Mouse (Mus musculus): ENCODE results near the gene Mapk1. TPM values are rescaled to one million over a fixed set of nuclear protein-coding genes. Genes with fewer than 3 reads are reported as not detected.

Gene Mapk1
- polyA plus RNA-seq, 1 experiment from 2014 or later = 167 TPM

DNA sequence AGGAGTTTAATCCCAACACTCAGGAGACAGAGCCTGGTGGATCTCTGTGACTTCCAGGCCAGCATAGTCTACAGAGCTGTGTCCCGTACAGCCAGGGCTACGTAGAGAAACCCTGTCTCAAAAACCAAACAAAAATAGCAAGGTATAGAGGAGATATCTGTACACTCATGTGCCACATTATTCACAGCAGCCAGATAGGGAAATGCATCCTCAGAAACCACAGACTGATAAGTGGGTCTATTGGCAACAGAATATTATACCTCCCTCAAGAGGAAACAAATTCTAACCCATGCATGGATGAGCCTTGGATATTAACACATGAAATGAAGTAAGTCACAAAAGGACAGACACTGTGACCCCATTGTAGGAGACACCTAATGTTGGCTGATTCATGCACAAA is 84.4 kb downstream of the Mapk1 start:
- no peaks in the 10 kb centered on the region for H3K27me3 ChIP-seq

DNA sequence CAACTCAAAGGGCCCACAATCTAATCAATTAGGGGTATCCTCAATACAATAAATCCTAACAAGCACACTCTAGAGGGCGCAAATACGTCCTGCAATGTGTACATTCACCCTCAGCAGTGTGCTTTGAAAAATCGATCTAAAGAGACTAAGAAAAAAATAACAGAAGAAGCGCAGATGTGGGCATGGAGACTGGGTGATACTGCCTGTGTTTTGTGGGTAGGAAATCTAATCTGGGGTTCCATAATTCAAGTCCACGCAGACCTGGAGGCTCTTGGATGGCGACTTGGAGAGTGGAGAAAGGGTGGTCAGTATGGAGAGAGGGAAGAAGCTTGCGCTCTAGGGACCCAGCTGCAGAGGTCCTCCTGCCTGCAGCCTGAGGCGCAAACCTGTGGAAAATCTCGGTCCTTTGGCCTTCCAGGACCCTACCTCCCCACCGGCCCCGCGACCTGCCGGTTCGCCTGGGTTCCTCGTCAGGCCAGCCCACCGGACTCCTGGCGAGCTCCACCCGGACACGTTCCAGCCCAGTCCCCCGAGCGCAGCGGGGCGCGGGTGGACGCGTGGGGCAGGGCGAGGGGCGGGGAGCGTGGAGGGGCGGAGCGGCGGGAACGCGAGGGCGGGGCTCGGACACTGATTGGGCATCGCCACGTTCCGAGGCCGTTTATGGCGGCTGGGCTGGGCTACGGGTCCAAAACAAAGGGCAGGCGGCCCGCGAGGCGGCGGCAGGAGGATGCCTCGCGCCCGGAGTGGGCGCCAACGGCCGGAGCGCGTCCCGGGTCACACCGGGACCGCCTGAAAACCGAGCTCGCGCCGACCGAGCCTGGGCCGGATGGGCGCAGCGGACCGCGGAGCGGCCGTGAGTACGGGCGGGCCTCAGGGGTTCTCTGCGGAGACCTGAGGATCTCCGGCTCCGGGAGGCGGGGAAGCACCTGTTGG is 86.6 kb downstream of the Mapk1 start, which contains the start of gene Ypel1:
Gene Ypel1, plus strand, starts transcription at position 186 of the 933 bp plus-strand sequence.
- peak within 1 kb of the TSS; percentile 91 for H3K9ac ChIP-seq (replicated peaks)
- H3K27ac ChIP-seq (replicated peaks) = peak within 1 kb of the TSS; percentile 87
- under 1% methylated on average over 69 of the region's 76 CpGs for WGBS
- peak; percentile 96 for ATAC-seq (ENCODE audit: low FRiP score, low read depth)
- peaks cover 27% of the 10 kb centered on the region for H3K36me3 ChIP-seq
- no peaks in the 10 kb centered on the region for H3K9me3 ChIP-seq
- no peaks in the 10 kb centered on the region for H3K27me3 ChIP-seq
- H3K4me2 ChIP-seq (replicated peaks) = peak within 1 kb of the TSS; percentile 67
- peak within 1 kb of the TSS; percentile 77 for H3K4me3 ChIP-seq
- H3K4me1 ChIP-seq = peaks cover 12% of the 10 kb centered on the region

More for the DNA sequence above, 84.4 kb downstream of the Mapk1 start:
- Histone ChIP-seq H3K9me3 (no peaks in the 10 kb centered on the region), H3K4me3 (no peak overlapping the region), H3K4me2 (replicated peaks) (no peak overlapping the region), H3K36me3 (peaks cover 6% of the 10 kb centered on the region; the same call in 1 of the 2 replicates), H3K4me1 (peaks cover 12% of the 10 kb centered on the region), H3K27ac (replicated peaks) (no peak overlapping the region), H3K9ac (replicated peaks) (no peak overlapping the region)
- 85% methylated on average over 2 of the region's 2 CpGs for WGBS
- ATAC-seq (ENCODE audit: low FRiP score, low read depth) = no peak

DNA sequence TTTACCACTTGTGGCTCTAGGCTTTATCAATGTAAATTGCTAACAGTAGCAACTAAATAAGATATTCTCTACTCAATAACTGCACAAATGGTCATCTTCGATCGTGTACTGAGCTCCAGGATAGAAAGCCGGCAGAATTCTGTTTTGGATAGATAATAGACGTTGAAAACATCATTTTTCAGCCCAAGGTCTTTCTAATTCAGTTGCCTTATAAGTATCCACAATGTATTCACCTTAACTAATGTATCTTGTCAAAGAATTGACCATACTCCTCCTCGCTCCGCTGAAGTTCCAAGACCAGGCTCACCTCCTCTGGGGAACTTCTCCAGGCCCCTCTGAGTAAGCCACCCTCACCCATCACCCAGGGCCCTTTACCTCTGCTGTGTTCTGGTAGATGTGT is 87.5 kb downstream of the Mapk1 start:
- no peak for ATAC-seq (ENCODE audit: low FRiP score, low read depth)
- peak overlapping the region; percentile 91 for H3K9ac ChIP-seq (replicated peaks)
- 50% methylated on average over 6 of the region's 6 CpGs for WGBS
- H3K4me1 ChIP-seq = peaks cover 12% of the 10 kb centered on the region
- H3K27ac ChIP-seq (replicated peaks) = no peak overlapping the region
- H3K27me3 ChIP-seq = no peaks in the 10 kb centered on the region
- H3K4me2 ChIP-seq (replicated peaks) = peak overlapping the region; percentile 67
- H3K36me3 ChIP-seq = peaks cover 36% of the 10 kb centered on the region
- no peaks in the 10 kb centered on the region for H3K9me3 ChIP-seq
- H3K4me3 ChIP-seq = peak overlapping the region; percentile 77

DNA sequence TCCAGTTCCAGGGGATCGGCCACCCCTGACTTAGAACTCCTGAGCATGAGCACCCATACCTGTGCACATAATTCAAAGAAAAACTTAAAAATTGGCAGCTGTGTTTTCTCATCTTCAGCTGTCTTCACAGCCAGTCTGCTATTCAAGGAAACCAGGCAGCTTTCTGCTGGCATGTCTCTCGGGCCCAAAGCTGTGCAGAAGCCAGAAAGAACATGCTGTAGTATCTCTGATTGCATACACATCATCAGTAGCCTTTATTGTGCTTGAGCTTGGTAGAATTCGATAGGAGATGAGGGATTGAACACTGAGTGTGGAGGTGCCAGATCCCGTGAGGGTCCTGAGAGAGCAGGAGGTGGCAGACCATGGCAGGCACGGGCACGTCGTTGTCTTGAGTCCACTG is 89.8 kb downstream of the Mapk1 start:
- no peaks in the 10 kb centered on the region for H3K9me3 ChIP-seq
- peaks cover 54% of the 10 kb centered on the region for H3K36me3 ChIP-seq
- H3K9ac ChIP-seq (replicated peaks) = no peak overlapping the region
- H3K4me3 ChIP-seq = no peak overlapping the region
- no peak overlapping the region for H3K4me2 ChIP-seq (replicated peaks)
- 94% methylated on average over 7 of the region's 7 CpGs for WGBS
- peaks cover 12% of the 10 kb centered on the region for H3K4me1 ChIP-seq
- no peak for ATAC-seq (ENCODE audit: low FRiP score, low read depth)
- H3K27me3 ChIP-seq = no peaks in the 10 kb centered on the region
- no peak overlapping the region for H3K27ac ChIP-seq (replicated peaks)

DNA sequence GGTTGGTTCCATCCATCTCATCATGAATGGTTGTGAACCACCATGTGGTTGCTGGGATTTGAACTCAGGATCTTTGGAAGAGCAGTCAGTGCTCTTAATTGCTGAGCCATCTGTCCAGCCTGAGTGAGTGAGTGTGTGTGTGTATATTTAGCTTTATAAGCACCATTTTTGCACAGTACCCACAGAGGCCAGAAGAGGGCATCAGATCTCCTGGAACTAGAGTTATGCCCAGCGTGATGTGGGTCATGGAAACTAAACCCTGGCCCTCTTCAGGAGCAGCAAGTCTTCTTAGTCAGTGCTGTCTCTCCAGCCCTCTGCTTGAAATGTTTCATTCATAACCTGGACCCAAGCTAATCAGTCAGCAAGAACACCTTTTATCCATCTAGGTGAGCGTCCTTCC is 93.1 kb downstream of the Mapk1 start:
- WGBS = 96% methylated on average over 2 of the region's 2 CpGs
- H3K4me2 ChIP-seq (replicated peaks) = no peak overlapping the region
- no peak overlapping the region for H3K27ac ChIP-seq (replicated peaks)
- H3K4me3 ChIP-seq = no peak overlapping the region
- H3K9me3 ChIP-seq = no peaks in the 10 kb centered on the region
- H3K4me1 ChIP-seq = peaks cover 5% of the 10 kb centered on the region
- no peaks in the 10 kb centered on the region for H3K27me3 ChIP-seq
- H3K9ac ChIP-seq (replicated peaks) = no peak overlapping the region
- no peak for ATAC-seq (ENCODE audit: low FRiP score, low read depth)
- peaks cover 76% of the 10 kb centered on the region for H3K36me3 ChIP-seq

DNA sequence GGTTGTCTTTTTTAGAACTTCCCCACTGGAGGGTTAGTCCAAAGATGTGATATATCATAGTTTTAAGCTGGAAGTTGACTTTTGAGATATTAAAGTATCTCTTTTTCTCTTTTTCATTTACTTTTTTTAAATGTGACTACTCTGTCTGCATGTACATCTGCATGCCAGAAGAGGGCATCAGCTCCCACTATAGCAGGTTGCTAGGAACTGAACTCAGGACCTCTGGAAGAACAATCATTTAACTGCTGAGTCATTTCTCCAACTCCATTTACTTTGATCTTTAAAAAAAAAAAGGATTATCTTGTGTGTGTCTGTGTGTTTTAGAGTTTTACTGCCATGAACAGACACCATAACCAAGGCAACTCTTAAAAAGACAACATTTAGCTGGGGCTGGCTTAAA is 93.7 kb downstream of the Mapk1 start:
- no peak overlapping the region for H3K4me2 ChIP-seq (replicated peaks)
- H3K36me3 ChIP-seq = peaks cover 81% of the 10 kb centered on the region
- no peaks in the 10 kb centered on the region for H3K27me3 ChIP-seq
- H3K27ac ChIP-seq (replicated peaks) = no peak overlapping the region
- H3K4me3 ChIP-seq = no peak overlapping the region
- 0 out of 2 replicates have a peak, but pooled peaks cover 1% of the 10 kb centered on the region for H3K4me1 ChIP-seq
- H3K9ac ChIP-seq (replicated peaks) = no peak overlapping the region
- H3K9me3 ChIP-seq = no peaks in the 10 kb centered on the region
- ATAC-seq (ENCODE audit: low FRiP score, low read depth) = no peak

- WGBS = 90% methylated on average over 7 of the region's 7 CpGs
- no peaks in the 10 kb centered on the region for H3K4me1 ChIP-seq
- no peak overlapping the region for H3K27ac ChIP-seq (replicated peaks)
- no peaks in the 10 kb centered on the region for H3K9me3 ChIP-seq
- ATAC-seq (ENCODE audit: low FRiP score, low read depth) = no peak
- peaks cover 83% of the 10 kb centered on the region for H3K36me3 ChIP-seq
- H3K9ac ChIP-seq (replicated peaks) = no peak overlapping the region
- no peak overlapping the region for H3K4me3 ChIP-seq
- H3K4me2 ChIP-seq (replicated peaks) = no peak overlapping the region
- H3K27me3 ChIP-seq = no peaks in the 10 kb centered on the region
Measured at GRCm38 (mm10) chr16:17078101-17078500, 94.9 kb downstream of the Mapk1 start.

DNA sequence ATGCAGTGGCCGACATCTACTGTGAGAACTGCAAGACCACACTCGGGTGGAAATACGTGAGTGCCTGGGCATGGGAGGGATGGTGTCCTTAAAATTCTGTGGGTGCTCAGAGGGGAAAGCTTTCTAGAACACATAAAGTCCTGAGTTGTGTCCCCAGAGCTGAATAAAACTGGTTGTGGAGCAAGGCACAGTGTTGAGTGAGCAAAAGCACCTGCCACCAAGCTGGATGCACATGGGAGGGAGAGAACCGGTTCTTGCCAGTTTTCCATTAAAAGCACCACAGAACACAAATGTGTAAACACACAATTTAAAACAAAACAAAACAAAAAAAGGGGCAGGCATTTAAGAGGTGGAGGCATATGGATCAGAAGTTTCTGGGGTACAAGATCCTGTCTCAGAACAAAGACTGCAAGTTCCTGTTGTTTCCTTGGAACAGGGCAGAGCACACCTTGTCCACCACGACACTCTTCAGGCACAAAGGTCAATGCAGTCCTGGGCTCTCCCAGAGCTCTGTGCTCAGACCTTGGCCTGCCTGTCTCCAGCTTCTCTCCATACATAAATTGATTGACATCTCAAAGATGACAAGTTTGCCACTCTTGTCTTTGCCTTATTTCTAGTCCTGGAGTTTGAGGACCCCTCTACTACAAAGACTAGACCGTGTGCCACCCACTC is 99.1 kb downstream of the Mapk1 start:
- WGBS = 88% methylated on average over 6 of the region's 6 CpGs
- H3K27me3 ChIP-seq = no peaks in the 10 kb centered on the region
- H3K4me1 ChIP-seq = no peaks in the 10 kb centered on the region
- no peak overlapping the region for H3K4me3 ChIP-seq
- H3K36me3 ChIP-seq = peaks cover 88% of the 10 kb centered on the region
- H3K4me2 ChIP-seq (replicated peaks) = no peak overlapping the region
- no peaks in the 10 kb centered on the region for H3K9me3 ChIP-seq
- H3K9ac ChIP-seq (replicated peaks) = no peak overlapping the region
- no peak for ATAC-seq (ENCODE audit: low FRiP score, low read depth)
- no peak overlapping the region for H3K27ac ChIP-seq (replicated peaks)

DNA sequence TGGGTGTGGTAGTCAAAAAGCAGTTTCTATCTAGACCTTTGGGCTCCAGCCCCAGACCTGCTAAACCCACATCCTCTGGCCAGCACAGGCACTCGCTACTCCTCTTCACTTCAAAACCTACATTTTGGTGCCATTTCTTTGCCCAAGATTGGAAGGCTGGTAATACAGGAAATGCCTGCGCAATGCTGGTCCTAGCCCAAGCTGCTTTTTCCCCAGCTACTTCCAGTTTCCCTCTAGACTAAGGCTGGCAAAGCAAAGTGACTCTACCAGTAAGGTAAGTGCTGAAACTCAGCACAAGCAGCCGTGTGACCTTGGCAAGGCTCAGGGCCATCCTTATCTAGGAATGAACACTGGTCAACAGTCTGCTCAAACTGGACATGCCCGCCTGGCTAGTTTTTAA is 102.5 kb downstream of the Mapk1 start:
- Histone ChIP-seq H3K9me3 (no peaks in the 10 kb centered on the region), H3K27me3 (no peaks in the 10 kb centered on the region), H3K4me1 (no peaks in the 10 kb centered on the region), H3K4me3 (no peak overlapping the region), H3K4me2 (replicated peaks) (no peak overlapping the region), H3K9ac (replicated peaks) (no peak overlapping the region), H3K27ac (replicated peaks) (no peak overlapping the region), H3K36me3 (peaks cover 100% of the 10 kb centered on the region)
- 96% methylated on average over 4 of the region's 4 CpGs for whole genome bisulfite sequencing
- ATAC-seq (ENCODE audit: low FRiP score, low read depth) = no peak

GRCm38 (mm10) chr16:17086241-17086640 is 103.1 kb downstream of the Mapk1 start:
- no peaks in the 10 kb centered on the region for H3K9me3 ChIP-seq
- no peak overlapping the region for H3K4me2 ChIP-seq (replicated peaks)
- H3K27ac ChIP-seq (replicated peaks) = no peak overlapping the region
- no peak overlapping the region for H3K9ac ChIP-seq (replicated peaks)
- 89% methylated on average over 3 of the region's 3 CpGs for WGBS
- H3K4me1 ChIP-seq = no peaks in the 10 kb centered on the region
- no peaks in the 10 kb centered on the region for H3K27me3 ChIP-seq
- H3K4me3 ChIP-seq = no peak overlapping the region
- ATAC-seq (ENCODE audit: low FRiP score, low read depth) = no peak
- peaks cover 100% of the 10 kb centered on the region for H3K36me3 ChIP-seq

DNA sequence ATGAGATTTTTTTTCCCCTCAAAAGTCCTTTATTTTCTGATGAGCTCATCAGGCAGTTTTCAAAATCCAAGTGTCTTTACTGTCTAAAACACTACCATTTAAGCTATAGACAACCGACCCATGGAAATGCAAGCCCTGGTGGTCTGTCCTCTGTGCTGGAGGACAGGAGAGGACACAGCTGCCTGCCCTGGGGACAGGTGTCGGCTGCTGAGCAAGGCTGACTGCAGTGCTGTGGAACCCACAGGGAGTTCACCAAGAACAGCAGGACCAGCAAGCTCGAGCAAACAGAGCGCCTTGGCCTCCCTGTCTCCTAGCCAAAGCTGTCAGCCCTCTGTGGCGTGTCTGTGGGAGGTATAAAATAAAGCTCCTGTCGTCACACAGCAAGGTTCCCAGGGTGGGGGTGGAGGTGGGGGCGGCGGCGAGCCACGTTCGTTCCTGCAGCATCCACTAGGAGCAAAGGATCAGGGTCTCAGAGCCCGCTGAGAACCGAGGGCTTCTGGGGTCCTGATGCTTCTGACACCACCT is 103.5 kb downstream of the Mapk1 start:
- no peaks in the 10 kb centered on the region for H3K4me1 ChIP-seq
- H3K27ac ChIP-seq (replicated peaks) = no peak overlapping the region
- no peak for ATAC-seq (ENCODE audit: low FRiP score, low read depth)
- H3K27me3 ChIP-seq = no peaks in the 10 kb centered on the region
- no peak overlapping the region for H3K4me2 ChIP-seq (replicated peaks)
- H3K9ac ChIP-seq (replicated peaks) = no peak overlapping the region
- H3K9me3 ChIP-seq = no peaks in the 10 kb centered on the region
- WGBS = 76% methylated on average over 13 of the region's 13 CpGs
- no peak overlapping the region for H3K4me3 ChIP-seq
- peaks cover 100% of the 10 kb centered on the region for H3K36me3 ChIP-seq

DNA sequence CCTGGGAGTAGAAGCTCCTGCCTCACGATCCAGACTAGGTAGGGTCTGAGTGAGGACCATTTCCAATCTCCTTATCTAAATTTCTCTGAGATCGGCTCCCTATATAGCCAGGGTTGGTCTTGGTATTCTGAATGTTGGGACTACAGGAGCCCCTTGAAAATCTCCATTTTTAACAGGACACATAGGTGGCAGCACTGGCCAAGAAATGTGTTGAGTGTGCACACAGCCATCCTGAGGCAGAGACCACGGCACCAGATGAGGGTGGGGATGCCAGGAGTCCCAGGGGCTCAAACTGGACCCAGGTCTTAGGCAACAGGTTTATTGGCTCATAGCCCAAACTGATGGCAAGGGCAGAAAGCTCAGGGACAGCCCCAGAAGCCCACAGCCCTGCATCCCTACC is 105.2 kb downstream of the Mapk1 start:
- no peak overlapping the region for H3K4me3 ChIP-seq
- no peak overlapping the region for H3K4me2 ChIP-seq (replicated peaks)
- no peaks in the 10 kb centered on the region for H3K9me3 ChIP-seq
- no peaks in the 10 kb centered on the region for H3K4me1 ChIP-seq
- no peak overlapping the region for H3K9ac ChIP-seq (replicated peaks)
- 82% methylated on average over 3 of the region's 3 CpGs for WGBS
- H3K27me3 ChIP-seq = no peaks in the 10 kb centered on the region
- H3K36me3 ChIP-seq = peaks cover 100% of the 10 kb centered on the region
- no peak for ATAC-seq (ENCODE audit: low FRiP score, low read depth)
- H3K27ac ChIP-seq (replicated peaks) = no peak overlapping the region
